Mouse (Mus musculus) bone marrow, adult 2 months (tissue): ENCODE data around the gene H6pd.

Experiments
- CTCF ChIP-seq: fragments of 200-500 bp; IDR thresholded peaks from 2 replicates; pipeline ENCODE4 v1.5.1; 2011; ENCODE audit warnings: low read length, control low read depth; ENCODE audit not compliant: control insufficient read depth, insufficient read depth
- POLR2A ChIP-seq: fragments of 200-500 bp; IDR thresholded peaks from 2 replicates; pipeline ENCODE4 v1.6.1; 2011; ENCODE audit warnings: low read depth, mild to moderate bottlenecking, control low read depth, low read length, borderline replicate concordance; ENCODE audit not compliant: control insufficient read depth

DNA sequence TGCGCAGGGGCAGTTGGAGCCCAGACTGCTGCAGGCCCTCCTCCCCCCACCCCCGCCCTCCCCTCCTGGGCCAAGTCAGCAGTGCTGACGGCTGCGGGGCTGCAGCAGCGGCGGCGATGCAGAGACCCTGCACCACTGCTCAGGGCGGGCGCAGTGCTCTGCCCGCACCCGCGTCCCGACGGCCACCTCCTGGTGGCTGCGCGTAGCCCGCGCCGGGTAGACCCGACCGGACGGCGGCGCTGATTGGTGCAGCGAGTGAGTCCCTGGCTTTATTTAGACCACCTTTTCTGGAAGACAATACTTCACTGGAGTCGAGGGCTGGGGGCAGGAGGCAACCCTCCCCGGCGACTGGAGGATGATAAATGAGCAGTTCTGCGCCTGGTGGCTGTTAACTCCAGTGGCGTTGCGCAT, 24.4 kb upstream of the H6pd start:
- no peak for TF ChIP-seq CTCF
- TF ChIP-seq POLR2A: no peak
